Mouse (Mus musculus) kidney, postnatal 0 days (tissue): ENCODE results near the gene Hsd17b11. TPM values are rescaled to one million over a fixed set of nuclear protein-coding genes. Genes with fewer than 3 reads are reported as not detected.
A peak's percentile ranks its signal among the peaks of the same experiment; 100 is the strongest.

Experiments used
- ATAC-seq: fragments of 200-750 bp; cut with Nextera tagmentation; replicated peaks from 2 replicates; pipeline ENCODE4 v1.8.0; 2017; ENCODE audit warnings: low read depth, moderate number of reproducible peaks, moderate TSS enrichment, moderate library complexity; ENCODE audit not compliant: low FRiP score
- DNase-seq: peaks from one replicate; pipeline ENCODE4 v3.0.0-alpha.2; 2016; ENCODE audit warnings: low spot score
- H3K27ac ChIP-seq: fragments of 300-500 bp; sonication (generic); 2 replicates; pipeline ENCODE4 v1.5.1; 2014; ENCODE audit warnings: mild to moderate bottlenecking
- H3K27me3 ChIP-seq: fragments of 300-500 bp; sonication (generic); 2 replicates; pipeline ENCODE4 v1.6.1; 2014; ENCODE audit warnings: low read length, mixed read lengths; ENCODE audit not compliant: insufficient read depth
- H3K36me3 ChIP-seq: fragments of 300-500 bp; sonication (generic); 2 replicates; pipeline ENCODE4 v1.6.1; 2014; ENCODE audit warnings: low read length, mixed read lengths; ENCODE audit not compliant: insufficient read depth
- H3K4me1 ChIP-seq: fragments of 300-500 bp; sonication (generic); replicated peaks from 2 replicates; pipeline ENCODE4 v1.6.1; 2014; ENCODE audit warnings: antibody characterized with exemption, low read length, mixed read lengths; ENCODE audit not compliant: insufficient read depth
- H3K4me2 ChIP-seq: fragments of 300-500 bp; sonication (generic); 2 replicates; pipeline ENCODE4 v1.6.1; 2014; ENCODE audit warnings: mild to moderate bottlenecking, low read length, moderate library complexity, mixed read lengths
- H3K4me3 ChIP-seq: fragments of 300-500 bp; sonication (generic); replicated peaks from 2 replicates; pipeline ENCODE4 v1.5.1; 2014; ENCODE audit warnings: low read depth, low read length
- H3K9ac ChIP-seq: fragments of 300-500 bp; sonication (generic); 2 replicates; pipeline ENCODE4 v1.6.1; 2014; ENCODE audit warnings: low read depth, low read length
- H3K9me3 ChIP-seq: fragments of 300-500 bp; sonication (generic); replicated peaks from 2 replicates; pipeline ENCODE4 v1.6.1; 2016; ENCODE audit warnings: low read length, inconsistent platforms, mixed read lengths
- CTCF ChIP-seq: IDR thresholded peaks from 2 replicates; pipeline ENCODE4 v1.5.1; 2016; ENCODE audit warnings: antibody characterized with exemption, low read depth, mild to moderate bottlenecking, moderate library complexity
- WGBS: fragments of 180-500 bp; shearing (Covaris S2); extraction: QIAGEN DNeasy Blood & Tissue Kit; methylation state at CpG from one replicate; pipeline ENCODE4 v1.1.7; 2014; 5-methylcytosine and 5-hydroxymethylcytosine counted together
- polyA plus RNA-seq: library from polyadenylated mRNA; unstranded; fragments of >200 nt; fragmentation: Nextera tagmentation; extraction: Ambion mirVana; gene quantifications from 2 replicates; pipeline ENCODE4 v1.2.1, GENCODE M21; 2015

Hsd17b11 gene
- polyA plus RNA-seq, 1 experiment from 2014 or later: 12.3 TPM

DNA sequence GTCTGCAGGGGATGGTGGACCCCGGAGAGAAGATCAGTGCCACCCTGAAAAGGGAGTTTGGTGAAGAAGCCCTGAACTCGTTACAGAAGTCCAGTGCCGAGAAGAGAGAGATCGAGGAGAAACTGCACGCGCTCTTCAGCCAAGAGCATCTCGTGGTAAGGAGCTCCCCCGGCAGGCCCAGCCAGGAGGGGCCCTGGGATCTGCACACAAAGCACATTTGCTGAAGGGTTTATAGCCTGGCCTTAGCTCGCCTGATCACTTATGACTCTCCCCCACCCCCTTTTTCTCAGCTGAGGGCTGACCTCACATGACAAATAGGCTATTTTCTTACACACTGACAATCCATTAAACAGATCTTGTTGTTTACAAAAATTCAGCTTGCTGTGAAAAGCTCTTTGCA lies 37.9 kb upstream of the Hsd17b11 start:
- Histone ChIP-seq H3K36me3 (peaks cover 27% of the 10 kb centered on the region), H3K9ac (no peak overlapping the region), H3K4me2 (no peak overlapping the region), H3K27me3 (no peaks in the 10 kb centered on the region), H3K4me1 (no peaks in the 10 kb centered on the region), H3K9me3 (no peaks in the 10 kb centered on the region), H3K27ac (no peak overlapping the region), H3K4me3 (no peak overlapping the region)
- TF ChIP-seq CTCF: peak; percentile 14; the same call in 1 of the 2 replicates
- ATAC-seq: no peak
- 33% methylated on average over 9 of the region's 9 CpGs for WGBS
- peak; percentile 65 for DNase-seq

DNA sequence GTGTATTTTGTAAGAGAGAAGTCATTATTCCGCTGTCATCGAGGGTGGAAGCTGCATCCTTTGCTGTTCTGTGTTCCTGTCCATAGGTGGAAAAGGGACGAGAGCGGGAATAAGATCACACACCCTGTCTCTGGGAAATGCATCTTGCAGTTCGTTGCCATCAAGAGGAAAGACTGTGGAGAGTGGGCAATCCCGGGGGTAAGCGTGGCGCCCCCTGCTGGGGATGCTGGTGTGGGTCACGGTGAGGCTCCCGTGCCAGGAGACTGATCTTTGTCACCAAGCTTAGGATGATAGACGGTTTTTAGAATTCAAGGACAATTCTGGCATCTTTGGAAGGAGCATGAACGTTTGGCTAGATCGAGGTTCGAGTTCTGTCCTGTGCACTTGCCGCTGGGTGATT lies 36.3 kb upstream of the Hsd17b11 start:
- peak; percentile 73 for TF ChIP-seq CTCF
- Histone ChIP-seq H3K4me1 (no peaks in the 10 kb centered on the region), H3K27me3 (no peaks in the 10 kb centered on the region), H3K4me3 (no peak overlapping the region), H3K9me3 (no peaks in the 10 kb centered on the region), H3K36me3 (peaks cover 18% of the 10 kb centered on the region), H3K9ac (no peak overlapping the region), H3K4me2 (no peak overlapping the region), H3K27ac (no peak overlapping the region)
- DNase-seq (peak; percentile 45), ATAC-seq (no peak)
- 68% methylated on average over 15 of the region's 15 CpGs for WGBS

DNA sequence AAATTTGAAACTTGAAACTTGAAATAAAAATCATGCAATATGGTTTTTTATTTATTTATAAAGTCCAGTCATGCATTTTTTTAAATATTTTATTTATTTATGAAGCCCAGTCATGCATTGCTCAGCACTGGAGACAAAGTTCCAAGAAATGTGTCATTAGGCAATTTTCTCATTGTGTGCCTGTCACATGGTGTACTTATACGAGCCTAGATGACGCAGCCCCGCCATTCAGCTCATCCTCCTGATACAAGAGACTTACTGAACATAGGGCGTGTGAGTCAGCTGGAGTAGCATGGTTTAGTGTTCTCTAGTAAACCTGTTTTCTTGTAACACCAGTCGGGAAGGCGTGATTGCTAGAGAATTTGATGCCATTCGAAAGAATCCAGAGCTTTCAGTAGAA lies 34.6 kb upstream of the Hsd17b11 start:
- Histone ChIP-seq H3K27ac (no peak overlapping the region), H3K4me1 (no peaks in the 10 kb centered on the region), H3K27me3 (no peaks in the 10 kb centered on the region), H3K9me3 (no peaks in the 10 kb centered on the region), H3K9ac (no peak overlapping the region), H3K36me3 (peaks cover 11% of the 10 kb centered on the region; the same call in 1 of the 2 replicates), H3K4me2 (no peak overlapping the region), H3K4me3 (no peak overlapping the region)
- WGBS: 85% methylated on average over 7 of the region's 7 CpGs
- ATAC-seq (no peak), DNase-seq (no peak)
- no peak for TF ChIP-seq CTCF

DNA sequence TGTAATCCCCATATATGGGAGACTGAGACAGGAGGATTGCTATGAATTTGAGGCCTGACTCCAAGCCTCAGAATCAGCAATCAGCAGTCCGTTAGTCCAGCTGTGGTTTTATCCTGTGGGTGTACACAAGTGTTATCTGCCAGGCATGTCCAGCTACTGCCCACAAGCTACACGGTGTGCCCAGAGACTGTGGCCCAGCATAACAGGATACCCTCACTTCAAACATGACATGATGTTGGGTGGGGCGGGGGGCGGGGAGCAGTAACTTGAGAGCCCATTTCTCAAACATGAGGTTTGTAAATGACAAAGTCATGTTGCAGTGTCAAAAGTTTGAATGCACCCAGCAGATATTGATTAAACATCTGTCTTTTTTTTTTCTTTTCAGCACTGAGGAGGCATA lies 34.1 kb upstream of the Hsd17b11 start:
- H3K36me3 ChIP-seq: peaks cover 16% of the 10 kb centered on the region; the same call in 1 of the 2 replicates
- no peaks in the 10 kb centered on the region for H3K27me3 ChIP-seq
- WGBS: 84% methylated on average over 4 of the region's 4 CpGs
- H3K27ac ChIP-seq: no peak overlapping the region
- no peak overlapping the region for H3K4me3 ChIP-seq
- TF ChIP-seq CTCF: no peak
- no peak for DNase-seq
- H3K9ac ChIP-seq: no peak overlapping the region
- ATAC-seq: no peak
- no peak overlapping the region for H3K4me2 ChIP-seq
- H3K9me3 ChIP-seq: no peaks in the 10 kb centered on the region
- H3K4me1 ChIP-seq: no peaks in the 10 kb centered on the region

DNA sequence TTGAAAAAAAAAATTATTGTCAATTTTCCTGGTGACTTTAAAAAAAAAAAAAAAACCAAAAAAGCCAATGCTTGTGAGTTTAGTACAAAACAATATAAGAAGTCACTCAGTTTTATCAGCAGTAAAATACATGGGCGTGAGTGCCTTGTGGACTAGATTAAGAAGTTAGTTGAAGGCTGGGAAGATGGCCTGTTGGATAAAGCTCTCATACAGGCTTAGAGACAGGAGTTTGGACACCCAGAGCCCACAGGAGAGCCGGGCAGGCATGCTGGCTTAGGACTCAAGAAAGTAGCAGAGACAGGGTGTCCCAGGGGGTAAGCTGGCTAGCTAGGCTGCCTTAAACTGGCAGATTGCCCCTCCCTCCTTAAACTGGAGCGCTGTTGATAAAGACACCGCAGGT lies 33.2 kb upstream of the Hsd17b11 start:
- no peak for DNase-seq
- H3K9me3 ChIP-seq: no peaks in the 10 kb centered on the region
- H3K4me3 ChIP-seq: no peak overlapping the region
- H3K9ac ChIP-seq: no peak overlapping the region
- no peaks in the 10 kb centered on the region for H3K4me1 ChIP-seq
- no peak for TF ChIP-seq CTCF
- WGBS: 96% methylated on average over 4 of the region's 4 CpGs
- H3K4me2 ChIP-seq: no peak overlapping the region
- no peak for ATAC-seq
- H3K36me3 ChIP-seq: 0 out of 2 replicates have a peak, but pooled peaks cover 15% of the 10 kb centered on the region
- no peaks in the 10 kb centered on the region for H3K27me3 ChIP-seq
- H3K27ac ChIP-seq: no peak overlapping the region

DNA sequence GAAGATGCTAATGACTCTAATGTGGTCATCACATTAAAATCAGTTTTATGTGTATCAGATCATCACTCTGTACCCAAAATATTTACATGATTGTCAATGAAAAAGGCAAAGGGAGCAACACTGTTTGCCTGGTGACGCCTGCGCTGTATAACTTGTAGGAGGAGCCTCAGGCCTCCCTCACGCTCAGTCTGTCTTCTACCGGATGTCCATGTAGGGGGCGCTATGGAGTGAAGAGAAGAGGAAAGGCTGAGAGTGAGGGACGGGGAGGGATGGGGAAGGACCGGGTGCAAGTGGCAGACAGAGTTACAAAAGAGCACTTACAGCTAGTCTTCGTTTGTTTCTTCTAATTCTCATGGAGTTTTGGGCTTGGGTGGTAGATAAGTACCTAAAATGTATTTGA lies 31.2 kb upstream of the Hsd17b11 start:
- no peaks in the 10 kb centered on the region for H3K27me3 ChIP-seq
- WGBS: 68% methylated on average over 8 of the region's 8 CpGs
- no peak overlapping the region for H3K4me2 ChIP-seq
- H3K4me3 ChIP-seq: no peak overlapping the region
- H3K9me3 ChIP-seq: no peaks in the 10 kb centered on the region
- H3K4me1 ChIP-seq: peaks cover 4% of the 10 kb centered on the region; the same call in 1 of the 2 replicates
- peak; percentile 36 for DNase-seq
- H3K36me3 ChIP-seq: 0 out of 2 replicates have a peak, but pooled peaks cover 15% of the 10 kb centered on the region
- no peak overlapping the region for H3K27ac ChIP-seq
- H3K9ac ChIP-seq: no peak overlapping the region
- TF ChIP-seq CTCF: peak; percentile 50; the same call in 1 of the 2 replicates
- no peak for ATAC-seq

DNA sequence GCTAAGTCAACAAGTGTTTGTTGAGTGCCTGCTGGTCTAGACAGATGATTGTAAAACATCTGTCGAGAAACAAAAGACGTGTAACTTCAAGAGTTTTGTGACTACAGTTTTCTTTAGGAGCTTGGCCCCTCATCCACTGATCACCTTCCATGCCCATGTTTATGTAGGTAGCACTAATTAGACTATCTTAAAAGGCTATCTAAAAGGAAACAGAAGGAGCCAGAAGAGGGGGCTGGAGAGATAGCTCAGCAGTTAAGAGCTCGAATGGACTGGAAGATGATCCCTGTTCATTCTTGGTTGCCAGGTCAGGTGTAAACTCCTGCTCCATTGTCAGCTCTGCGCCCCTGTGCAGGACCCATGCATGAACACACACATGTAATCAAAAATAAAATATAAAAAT lies 26.4 kb upstream of the Hsd17b11 start:
- 13% methylated on average over 4 of the region's 4 CpGs for WGBS
- TF ChIP-seq CTCF: peak; percentile 55
- H3K4me2 ChIP-seq: peak overlapping the region; percentile 75
- DNase-seq (peak; percentile 68), ATAC-seq (no peak)
- H3K4me1 ChIP-seq: peaks cover 4% of the 10 kb centered on the region; the same call in 1 of the 2 replicates
- 0 out of 2 replicates have a peak, but pooled peaks cover 13% of the 10 kb centered on the region for H3K36me3 ChIP-seq
- no peak overlapping the region for H3K27ac ChIP-seq
- H3K9ac ChIP-seq: no peak overlapping the region
- peak overlapping the region; percentile 86; the same call in 1 of the 2 replicates for H3K4me3 ChIP-seq
- no peaks in the 10 kb centered on the region for H3K9me3 ChIP-seq
- H3K27me3 ChIP-seq: no peaks in the 10 kb centered on the region
